Mouse (Mus musculus) spleen, embryonic (tissue): Measurements from ENCODE around the gene Pou3f1.

Experiments used
- CTCF ChIA-PET: fragments of 350-600 bp; sonication (Branson Sonifier 250); formaldehyde crosslinking; loops from one replicate; lab custom pipeline; 2022; lab: Charles Lee

The Pou3f1 gene

GRCm38 (mm10) chr4:124656854-124657650, 445 bp downstream of the Pou3f1 start:
- CTCF ChIA-PET: no interaction called here

- CTCF ChIA-PET: no interaction called here
Measured at GRCm38 (mm10) chr4:124657781-124658180, 1.2 kb downstream of the Pou3f1 start.

- CTCF ChIA-PET: no interaction called here
Measured at GRCm38 (mm10) chr4:124658412-124658851, 1.8 kb downstream of the Pou3f1 start.

GRCm38 (mm10) chr4:124659251-124660217, 2.9 kb downstream of the Pou3f1 start:
- CTCF ChIA-PET: interaction anchor here (0.6 kb wide), 1 partner anchor 987 kb away, joined by 3 read pairs; no protein-coding TSS in a partner anchor

- CTCF ChIA-PET: no interaction called here
Measured at GRCm38 (mm10) chr4:124660603-124661002, 4.0 kb downstream of the Pou3f1 start.

GRCm38 (mm10) chr4:124663034-124663433, 6.4 kb downstream of the Pou3f1 start:
- CTCF ChIA-PET: no interaction called here

- CTCF ChIA-PET: no interaction called here
Measured at GRCm38 (mm10) chr4:124664185-124664584, 7.6 kb downstream of the Pou3f1 start.

GRCm38 (mm10) chr4:124664604-124665003, 8.0 kb downstream of the Pou3f1 start:
- CTCF ChIA-PET: no interaction called here

- CTCF ChIA-PET: no interaction called here
Measured at GRCm38 (mm10) chr4:124667476-124668033, 10.9 kb downstream of the Pou3f1 start.

- CTCF ChIA-PET: no interaction called here
Measured at GRCm38 (mm10) chr4:124668078-124668477, 11.5 kb downstream of the Pou3f1 start.

- CTCF ChIA-PET: no interaction called here
Measured at GRCm38 (mm10) chr4:124670232-124670631, 13.6 kb downstream of the Pou3f1 start.

- CTCF ChIA-PET: no interaction called here
Measured at GRCm38 (mm10) chr4:124671583-124671982, 15.0 kb downstream of the Pou3f1 start.

GRCm38 (mm10) chr4:124672347-124673320, 16.0 kb downstream of the Pou3f1 start:
- CTCF ChIA-PET: interaction anchor here (0.7 kb wide), 1 partner anchor 83 kb away, joined by 8 read pairs; no protein-coding TSS in a partner anchor

GRCm38 (mm10) chr4:124674334-124675032, 17.9 kb downstream of the Pou3f1 start:
- CTCF ChIA-PET: no interaction called here

GRCm38 (mm10) chr4:124675037-124675436, 18.4 kb downstream of the Pou3f1 start:
- CTCF ChIA-PET: no interaction called here

GRCm38 (mm10) chr4:124675958-124676357, 19.4 kb downstream of the Pou3f1 start:
- CTCF ChIA-PET: no interaction called here

GRCm38 (mm10) chr4:124682270-124682669, 25.7 kb downstream of the Pou3f1 start:
- CTCF ChIA-PET: interaction anchor here (0.7 to 0.9 kb wide), 2 partner anchors 56 to 120 kb away, joined by 3 to 4 read pairs; partner anchors contain the start of gene Mtf1

GRCm38 (mm10) chr4:124683474-124683873, 26.9 kb downstream of the Pou3f1 start:
- CTCF ChIA-PET: interaction anchor here (0.6 kb wide), 1 partner anchor 785 kb away, joined by 3 read pairs; no protein-coding TSS in a partner anchor

- CTCF ChIA-PET: interaction anchor here (1.1 kb wide), 1 partner anchor 11 kb away, joined by 3 read pairs; no protein-coding TSS in a partner anchor
Measured at GRCm38 (mm10) chr4:124685004-124685403, 28.4 kb downstream of the Pou3f1 start.

GRCm38 (mm10) chr4:124685453-124685852, 28.8 kb downstream of the Pou3f1 start:
- CTCF ChIA-PET: interaction anchor here (1.1 kb wide), 1 partner anchor 10 kb away, joined by 3 read pairs; no protein-coding TSS in a partner anchor
